Mouse (Mus musculus) megakaryocyte, embryonic 14.5 days (primary cell): Measurements from ENCODE around the gene Fosl2.

Source experiments
- FLI1 ChIP-seq: IDR thresholded peaks from 2 replicates; pipeline ENCODE4 v1.6.1; 2012; ENCODE audit warnings: low read length, inconsistent platforms, mixed read lengths
- GATA1 ChIP-seq: IDR thresholded peaks from 3 replicates; pipeline ENCODE4 v1.6.1; 2012; ENCODE audit warnings: mixed read lengths, low read length, inconsistent platforms, borderline replicate concordance

DNA sequence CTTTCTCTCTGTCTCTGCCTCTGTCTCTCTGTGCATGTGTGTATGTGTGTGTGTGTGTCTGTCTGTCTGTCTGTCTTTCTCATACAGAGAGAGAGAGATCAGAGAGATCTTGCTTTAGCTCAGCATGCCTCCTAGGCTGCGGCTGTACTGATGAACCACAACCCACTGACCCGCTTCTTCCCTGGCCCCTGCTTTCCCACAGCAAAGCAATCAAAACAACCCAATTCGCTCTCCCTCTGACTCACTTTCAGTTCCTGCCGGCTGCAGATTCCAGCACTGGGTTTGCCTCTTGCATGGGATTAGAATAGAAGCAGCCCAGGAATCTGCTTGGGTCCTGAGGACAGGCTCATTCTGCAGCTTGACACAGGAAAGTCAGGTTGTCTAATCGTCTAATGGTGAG, 46.1 kb upstream of the Fosl2 start:
- no peak for TF ChIP-seq GATA1
- no peak for TF ChIP-seq FLI1
